Mouse (Mus musculus) cortical plate, adult 2 months (tissue): Measurements from ENCODE around the gene Jak3.

Experiments
- CTCF ChIP-seq: fragments of 200-500 bp; IDR thresholded peaks from 2 replicates; pipeline ENCODE4 v1.5.1; 2011; ENCODE audit warnings: mild to moderate bottlenecking, control low read depth, low read length; ENCODE audit not compliant: insufficient read depth; ENCODE audit errors: extremely low read depth
- POLR2A ChIP-seq: fragments of 200-500 bp; IDR thresholded peaks from 2 replicates; pipeline ENCODE4 v1.6.1; 2011; ENCODE audit warnings: mild to moderate bottlenecking, low read length, control low read depth; ENCODE audit not compliant: insufficient read depth; ENCODE audit errors: extremely low read depth

GRCm38 (mm10) chr8:71670621-71671548 lies 5.2 kb upstream of the Jak3 start:
- TF ChIP-seq POLR2A: no peak
- no peak for TF ChIP-seq CTCF
